Mouse (Mus musculus) thymus, adult 2 months (tissue): Measurements from ENCODE around the gene Fes.

Experiments used
- CTCF ChIP-seq: fragments of 200-500 bp; IDR thresholded peaks from 2 replicates; pipeline ENCODE4 v1.5.1; 2012; ENCODE audit warnings: mild to moderate bottlenecking, control low read depth, low read length, moderate library complexity, borderline replicate concordance; ENCODE audit not compliant: control insufficient read depth, poor library complexity, insufficient read depth; ENCODE audit errors: extremely low read depth
- POLR2A ChIP-seq: fragments of 200-500 bp; IDR thresholded peaks from 2 replicates; pipeline ENCODE4 v1.6.1; 2012; ENCODE audit warnings: mild to moderate bottlenecking, low read length, control low read depth, moderate library complexity; ENCODE audit not compliant: control insufficient read depth, poor library complexity, insufficient read depth; ENCODE audit errors: extremely low read depth

DNA sequence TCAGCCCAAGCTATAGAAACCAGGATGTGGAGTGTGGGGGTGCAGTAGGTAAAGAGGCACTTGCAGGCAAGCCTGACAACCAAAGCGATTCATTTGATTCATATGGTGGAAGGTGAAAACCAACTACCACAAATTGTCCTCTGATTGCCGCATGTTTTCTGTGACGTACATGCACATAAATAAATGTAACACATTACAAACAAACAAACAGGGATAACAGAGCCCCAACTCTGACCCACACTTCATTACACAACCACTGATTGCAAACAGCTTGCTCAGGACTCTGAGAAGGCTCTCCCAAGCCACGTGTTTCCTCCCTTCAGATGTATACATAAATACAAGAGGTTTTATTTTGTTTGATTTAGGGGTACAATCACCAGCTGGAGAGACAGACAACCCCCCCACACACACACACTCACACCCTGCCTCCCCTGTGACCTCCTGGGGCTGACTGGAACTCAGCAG is 17.7 kb downstream of the Fes start:
- TF ChIP-seq CTCF (no peak), POLR2A (no peak)
